Mouse (Mus musculus) layer of hippocampus, adult 2 months (tissue): ENCODE data around the gene Nckap5. TPM values are rescaled to one million over a fixed set of nuclear protein-coding genes. Genes with fewer than 3 reads are reported as not detected.
"Not testable (repeated sequence)": the region's sequence is repeated elsewhere in the genome, so short reads cannot be mapped to it uniquely, and the experiment has no call there.

ENCODE experiments used
- DNase-seq, 2 experiments: peaks; one replicate each; pipeline ENCODE4 v3.0.0; 2022; ENCODE audit warnings: low spot score in 2 of 2
- H3K27ac ChIP-seq: fragments of 200-600 bp; 2 replicates; pipeline ENCODE4 v1.8.1; 2022
- H3K4me3 ChIP-seq: fragments of 200-600 bp; 2 replicates; pipeline ENCODE4 v1.8.1; 2022; ENCODE audit warnings: mild to moderate bottlenecking
- CTCF ChIP-seq: fragments of 200-600 bp; conservative IDR thresholded peaks from 2 replicates; pipeline ENCODE4 v1.8.1; 2022; ENCODE audit warnings: antibody characterized with exemption, mild to moderate bottlenecking, moderate library complexity
- total RNA-seq, 2 experiments: library from RNA; stranded (reverse); gene quantifications; 2 replicates each; pipeline ENCODE4 v1.2.3; 2021

Nckap5 gene
- total RNA-seq, 2 experiments from 2014 or later = 10.5 to 11.8 TPM

- Histone ChIP-seq H3K4me3 (no peak overlapping the region), H3K27ac (peak overlapping the region; percentile 43; the same call in 1 of the 2 replicates)
- no peak for TF ChIP-seq CTCF
- DNase-seq = no peak
Measured at GRCm38 (mm10) chr1:126806994-126807611, 23.5 kb downstream of the Nckap5 start.

GRCm38 (mm10) chr1:126806548-126806947 lies 24.1 kb downstream of the Nckap5 start:
- no peak for DNase-seq
- no peak for TF ChIP-seq CTCF
- Histone ChIP-seq H3K4me3 (no peak overlapping the region), H3K27ac (peak overlapping the region; percentile 43; the same call in 1 of the 2 replicates)

- no peak for TF ChIP-seq CTCF
- H3K4me3 ChIP-seq = no peak overlapping the region
- H3K27ac ChIP-seq = no peak overlapping the region
- DNase-seq = no peak
Measured at GRCm38 (mm10) chr1:126802405-126802804, 28.2 kb downstream of the Nckap5 start.

GRCm38 (mm10) chr1:126801706-126802105 lies 28.9 kb downstream of the Nckap5 start:
- no peak overlapping the region for H3K4me3 ChIP-seq
- DNase-seq = no peak
- no peak for TF ChIP-seq CTCF
- no peak overlapping the region for H3K27ac ChIP-seq

GRCm38 (mm10) chr1:126799379-126799798 lies 31.2 kb downstream of the Nckap5 start:
- no peak for DNase-seq
- Histone ChIP-seq H3K4me3 (no peak overlapping the region), H3K27ac (no peak overlapping the region)
- no peak for TF ChIP-seq CTCF

- DNase-seq = not testable (repeated sequence)
Measured at GRCm38 (mm10) chr1:126780354-126780941, 50.2 kb downstream of the Nckap5 start.

GRCm38 (mm10) chr1:126773947-126774346 lies 56.7 kb downstream of the Nckap5 start:
- not testable (repeated sequence) for H3K4me3 ChIP-seq, H3K27ac ChIP-seq, DNase-seq

More at GRCm38 (mm10) chr1:126780354-126780941, 50.2 kb downstream of the Nckap5 start:
- not testable (repeated sequence) for H3K27ac ChIP-seq, H3K4me3 ChIP-seq

GRCm38 (mm10) chr1:126766971-126767370 lies 63.6 kb downstream of the Nckap5 start:
- H3K27ac ChIP-seq = no peak overlapping the region
- H3K4me3 ChIP-seq = no peak overlapping the region
- no peak for DNase-seq
- no peak for TF ChIP-seq CTCF

- H3K27ac ChIP-seq = no peak overlapping the region
- no peak for TF ChIP-seq CTCF
- H3K4me3 ChIP-seq = no peak overlapping the region
- no peak for DNase-seq
Measured at GRCm38 (mm10) chr1:126765506-126766170, 65.0 kb downstream of the Nckap5 start.

GRCm38 (mm10) chr1:126764201-126764600 lies 66.4 kb downstream of the Nckap5 start:
- DNase-seq = no peak

GRCm38 (mm10) chr1:126763192-126763591 lies 67.4 kb downstream of the Nckap5 start:
- DNase-seq = no peak
- no peak for TF ChIP-seq CTCF

More at GRCm38 (mm10) chr1:126764201-126764600, 66.4 kb downstream of the Nckap5 start:
- Histone ChIP-seq H3K4me3 (no peak overlapping the region), H3K27ac (no peak overlapping the region)
- no peak for TF ChIP-seq CTCF

GRCm38 (mm10) chr1:126760386-126760785 lies 70.2 kb downstream of the Nckap5 start:
- Histone ChIP-seq H3K27ac (no peak overlapping the region), H3K4me3 (no peak overlapping the region)
- DNase-seq = no peak
- no peak for TF ChIP-seq CTCF

More at GRCm38 (mm10) chr1:126763192-126763591, 67.4 kb downstream of the Nckap5 start:
- Histone ChIP-seq H3K27ac (no peak overlapping the region), H3K4me3 (no peak overlapping the region)

GRCm38 (mm10) chr1:126755682-126756081 lies 74.9 kb downstream of the Nckap5 start:
- H3K4me3 ChIP-seq = no peak overlapping the region
- no peak overlapping the region for H3K27ac ChIP-seq
- DNase-seq = no peak
- TF ChIP-seq CTCF = no peak
